Mouse (Mus musculus) B cell, adult 67 days (primary cell): ENCODE data around the gene Arpc5. TPM values are rescaled to one million over a fixed set of nuclear protein-coding genes. Genes with fewer than 3 reads are reported as not detected.

Source experiments
- total RNA-seq, 2 experiments: library from RNA; stranded (reverse); gene quantifications; 4 replicates each; pipeline ENCODE4 v1.2.4; 2023

Gene Arpc5
- 100 to 1,000 TPM; 386 to 390 TPM for total RNA-seq

DNA sequence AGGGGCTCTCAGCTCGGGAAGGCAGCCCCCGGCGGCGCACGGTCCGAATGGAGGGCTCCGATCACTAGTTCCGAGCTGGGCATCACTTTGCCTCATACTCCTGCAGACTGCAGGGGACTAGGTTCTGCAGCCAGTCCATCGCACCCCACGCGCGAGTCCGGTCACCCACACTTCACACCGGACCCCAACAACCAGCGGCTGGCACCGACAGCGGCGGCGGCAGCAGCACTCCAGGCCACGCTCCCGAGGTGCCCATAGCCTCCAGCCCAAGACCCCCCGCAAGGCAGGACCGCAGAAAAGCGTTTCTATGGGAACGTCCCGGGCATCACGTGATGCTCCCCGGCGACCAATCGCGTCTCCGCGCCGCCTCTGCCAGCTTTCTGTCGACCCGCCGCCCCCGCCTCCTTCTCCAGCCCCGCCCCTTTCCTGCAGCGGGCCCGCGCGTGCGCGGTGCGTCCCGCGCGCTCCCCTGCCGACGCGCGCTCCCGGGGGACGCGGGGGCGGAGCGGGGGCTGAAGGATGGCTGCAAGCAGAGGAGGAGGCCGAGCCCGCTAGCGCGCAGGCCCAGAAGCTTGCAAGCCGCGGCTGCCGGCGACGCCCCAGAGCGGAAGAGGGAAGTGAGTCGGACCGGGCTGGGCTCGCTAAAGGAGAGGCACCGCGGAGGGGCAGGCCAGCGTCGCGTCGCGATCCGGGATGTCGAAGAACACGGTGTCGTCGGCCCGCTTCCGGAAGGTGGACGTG, at the start of gene Arpc5, which contains the start of gene Rgl1:
TSS of gene Arpc5 (plus strand) at position 511 of the 741 bp plus-strand sequence.
TSS of gene Rgl1 (minus strand) at position 320 of the 741 bp plus-strand sequence.

GRCm38 (mm10) chr1:152750312-152750965, 15.9 kb upstream of the Arpc5 start, which contains the start of gene Apobec4:
TSS of gene Apobec4 (plus strand) at chr1:152750551.

DNA sequence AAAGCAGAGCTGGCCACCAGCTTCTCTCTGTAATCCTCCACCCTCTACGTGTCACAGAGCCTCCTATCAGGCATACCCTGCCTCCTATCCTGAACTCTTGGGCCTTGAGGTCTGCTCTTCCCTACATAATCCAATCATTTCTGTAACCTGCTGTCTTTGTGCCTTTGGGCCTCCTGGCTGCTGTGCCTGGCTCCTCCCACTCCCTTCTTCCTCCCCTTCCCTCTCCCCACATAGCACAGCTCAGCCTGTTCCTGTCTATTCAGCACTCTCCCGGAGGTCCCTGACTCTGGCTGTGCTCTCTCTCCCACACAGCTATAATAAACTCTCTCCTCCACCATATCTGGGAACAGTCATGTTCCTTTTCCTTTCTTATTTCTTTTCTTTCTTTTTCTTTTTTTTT, 33.6 kb downstream of the Arpc5 start, which contains the start of gene Ncf2:
TSS of gene Ncf2 (plus strand) at position 298 of the 400 bp plus-strand sequence.

Other genes starting within 250 kb of the Arpc5 start
- gene Apobec4, start 16.0 kb upstream of the Arpc5 start, total RNA-seq: not detected
- 10 to 100 TPM; 29.1 to 34.4 TPM for gene Rgl1, start 191 bp upstream of the Arpc5 start, total RNA-seq
- 100 to 1,000 TPM; 249 to 272 TPM for gene Ncf2, start 33.7 kb downstream of the Arpc5 start, total RNA-seq
- 100 to 1,000 TPM; 154 to 172 TPM for gene Smg7, start 136.1 kb downstream of the Arpc5 start, total RNA-seq
- gene Nmnat2, start 188.5 kb downstream of the Arpc5 start, total RNA-seq: not detected